Mouse (Mus musculus) NIH3T3 (cell line): ENCODE measurements at regions not wholly inside any gene's neighbourhood (a gene's known extent, or its start where the extent isn't known, plus 50 kb on each side); places are given as distances from the start of the nearest gene placed in this dataset.
"Not testable (repeated sequence)": the region's sequence is repeated elsewhere in the genome, so short reads cannot be mapped to it uniquely, and the experiment has no call there.

Experiments used
- DNase-seq: peaks from one replicate; pipeline ENCODE4 v3.0.0-alpha.2; 2012; ENCODE audit warnings: low read depth

GRCm38 (mm10) chr13:111860931-111861330 is 52.1 kb upstream of the Map3k1 start:
- DNase-seq: no peak

GRCm38 (mm10) chr13:111862316-111862715 is 53.5 kb upstream of the Map3k1 start:
- DNase-seq: no peak

GRCm38 (mm10) chr13:111865956-111866355 is 57.2 kb upstream of the Map3k1 start:
- no peak for DNase-seq

- no peak for DNase-seq
Measured at GRCm38 (mm10) chr13:111867261-111867660, 58.5 kb upstream of the Map3k1 start.

GRCm38 (mm10) chr13:111867763-111868725 is 59.3 kb upstream of the Map3k1 start:
- no peak for DNase-seq

GRCm38 (mm10) chr13:111868947-111869346 is 60.2 kb upstream of the Map3k1 start:
- no peak for DNase-seq

GRCm38 (mm10) chr13:111869771-111870437 is 61.1 kb upstream of the Map3k1 start:
- DNase-seq: no peak

- DNase-seq: no peak
Measured at GRCm38 (mm10) chr13:111870505-111870904, 61.7 kb upstream of the Map3k1 start.

- DNase-seq: no peak
Measured at GRCm38 (mm10) chr13:111871672-111872410, 63.0 kb upstream of the Map3k1 start.

GRCm38 (mm10) chr13:111874330-111874729 is 65.5 kb upstream of the Map3k1 start:
- no peak for DNase-seq

GRCm38 (mm10) chr13:111876404-111876803 is 67.6 kb upstream of the Map3k1 start:
- no peak for DNase-seq

GRCm38 (mm10) chr13:111876847-111877246 is 68.1 kb upstream of the Map3k1 start:
- DNase-seq: no peak

GRCm38 (mm10) chr13:111883768-111884566 is 75.2 kb upstream of the Map3k1 start:
- not testable (repeated sequence) for DNase-seq

GRCm38 (mm10) chr13:111890792-111891191 is 82.0 kb upstream of the Map3k1 start:
- DNase-seq: no peak

- no peak for DNase-seq
Measured at GRCm38 (mm10) chr13:111892141-111892540, 83.3 kb upstream of the Map3k1 start.

GRCm38 (mm10) chr13:111893221-111893713 is 84.5 kb upstream of the Map3k1 start:
- DNase-seq: no peak

- DNase-seq: no peak
Measured at GRCm38 (mm10) chr13:111894804-111895478, 86.1 kb upstream of the Map3k1 start.

- DNase-seq: no peak
Measured at GRCm38 (mm10) chr13:111896279-111896678, 87.5 kb upstream of the Map3k1 start.

- DNase-seq: no peak
Measured at GRCm38 (mm10) chr13:111903361-111903760, 94.6 kb upstream of the Map3k1 start.

GRCm38 (mm10) chr13:111903931-111904330 is 95.1 kb upstream of the Map3k1 start:
- DNase-seq: no peak
